In the genomic region with DNA sequence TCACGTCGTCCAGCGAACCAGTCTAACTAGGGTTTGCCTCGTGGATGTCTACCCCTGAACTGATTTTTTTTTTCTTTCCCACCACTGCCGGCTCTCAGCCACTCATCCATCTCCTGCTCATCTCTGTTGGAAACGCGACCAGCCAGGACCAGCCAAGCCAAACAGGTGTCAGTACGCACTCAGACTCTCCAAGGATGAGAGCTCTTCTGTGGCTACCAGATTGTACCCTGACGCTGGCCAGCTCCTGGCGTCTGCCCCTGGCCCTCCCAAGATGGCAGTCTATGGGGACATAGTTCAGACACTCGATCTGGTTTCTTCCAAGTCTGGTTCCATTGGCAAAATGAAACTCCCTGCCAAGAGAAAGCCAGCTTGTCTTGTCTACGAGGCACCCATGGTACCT, we compare ENCODE assay signal across 20 mouse cellular contexts.
DNase-seq lines count a peak whose midpoint lies in the region; ATAC-seq and TF ChIP-seq lines count a peak whose summit lies in the region.
"Had no signal": no experiment of that assay in that cellular context is flagged by ENCODE, and none has a peak within 500 bp of the region (broad histone marks: within the 10 kb centered on the region; RNA-seq: fewer than 3 reads in every experiment).

No protein-coding gene starts in this region.

- H3K36me3 ChIP-seq in hindbrain, embryonic 10.5 days = no peaks in the 10 kb centered on the region
- no peaks in the 10 kb centered on the region for H3K36me3 ChIP-seq in hindbrain, embryonic 11.5 days (ENCODE audit: control insufficient read depth, insufficient read depth, low read length)
- no peaks in the 10 kb centered on the region for H3K36me3 ChIP-seq in CH12.LX (replicated peaks in 1 of 2; ENCODE audit: control insufficient read depth in 1 of 2, insufficient read depth in 1 of 2, low read length in 1 of 2)
- no peaks in the 10 kb centered on the region for H3K36me3 ChIP-seq in hindbrain, embryonic 14.5 days (replicated peaks; ENCODE audit: control insufficient read depth, insufficient read depth)
- H3K36me3 ChIP-seq: limb, embryonic 13.5 days; liver, embryonic 12.5 days had no signal

- no peak for TF ChIP-seq CTCF in CH12.LX (conservative IDR thresholded peaks at IDR 0.05 in 1 of 2, IDR thresholded peaks at IDR 0.05 in 1 of 2; ENCODE audit: low read depth in 2 of 2, low read length in 2 of 2)

- ATAC-seq in hindbrain, embryonic 11.5 days (ENCODE audit: low FRiP score) = no peak
- no peak for ATAC-seq in hindbrain, embryonic 14.5 days (ENCODE audit: low FRiP score)
- no peak for ATAC-seq in granulocyte monocyte progenitor cell, adult 5-6 weeks (replicated peaks; ENCODE audit: poor library complexity, severe bottlenecking)
- ATAC-seq: activated CD4-positive, CD25-positive, alpha-beta regulatory T cell, adult 4 months; forebrain, embryonic 13.5 days; inflammation-experienced regulatory T-cells, adult 6 months; liver, embryonic 12.5 days had no signal

- WGBS in hindbrain, embryonic 10.5 days = 88% methylated on average over 12 of the region's 12 CpGs
- WGBS in hindbrain, embryonic 11.5 days = 92% methylated on average over 12 of the region's 12 CpGs
- 81% methylated on average over 12 of the region's 12 CpGs for WGBS in hindbrain, embryonic 14.5 days

- peak; percentile 55 for DNase-seq in gastrocnemius, postnatal 25 days
- no peak for DNase-seq in gastrocnemius, postnatal 36 days
- DNase-seq in hindbrain, embryonic 10.5 days (ENCODE audit: low spot score) = no peak
- no peak for DNase-seq in hindbrain, embryonic 11.5 days (ENCODE audit: low spot score)
- DNase-seq in CH12.LX (ENCODE audit: extremely low read depth) = no peak
- DNase-seq in hindbrain, embryonic 14.5 days (ENCODE audit: low spot score) = no peak
- DNase-seq: adrenal gland, adult 8-10 months; kidney, adult 2 months; layer of hippocampus, adult 9-11 months; lung, adult 18-20 months; lung, postnatal 10 days; thymus, adult 18-20 months; thymus, postnatal 36 days had no signal

- H3K4me2 ChIP-seq in hindbrain, embryonic 11.5 days (replicated peaks; ENCODE audit: low read depth, low read length) = no peak overlapping the region
- no peak overlapping the region for H3K4me2 ChIP-seq in CH12.LX (ENCODE audit: insufficient read depth, low read depth, poor library complexity, severe bottlenecking)
- H3K4me2 ChIP-seq in hindbrain, embryonic 14.5 days (replicated peaks) = no peak overlapping the region
- H3K4me2 ChIP-seq: forebrain, embryonic 13.5 days; limb, embryonic 13.5 days; liver, embryonic 12.5 days; midbrain, embryonic 11.5 days had no signal

- intact Hi-C loops in gastrocnemius, postnatal 36 days (cut with DNase I) = no loop called here

- no peak overlapping the region for H3K9ac ChIP-seq in hindbrain, embryonic 11.5 days (ENCODE audit: low read depth, low read length)
- H3K9ac ChIP-seq in CH12.LX (ENCODE audit: insufficient read depth, low read depth) = no peak overlapping the region; the same call in 1 of the 2 replicates
- no peak overlapping the region for H3K9ac ChIP-seq in hindbrain, embryonic 14.5 days
- H3K9ac ChIP-seq: forebrain, embryonic 13.5 days; liver, embryonic 12.5 days had no signal

- H3K27ac ChIP-seq in hindbrain, embryonic 10.5 days = peak overlapping the region; percentile 25; the same call in 1 of the 2 replicates
- no peak overlapping the region for H3K27ac ChIP-seq in hindbrain, embryonic 11.5 days (ENCODE audit: low read depth, low read length)
- peak overlapping the region; percentile 96 for H3K27ac ChIP-seq in CH12.LX (ENCODE audit: insufficient read depth, low read depth)
- H3K27ac ChIP-seq in hindbrain, embryonic 14.5 days = peak overlapping the region; percentile 21; the same call in 1 of the 2 replicates
- H3K27ac ChIP-seq: forebrain, embryonic 13.5 days; liver, embryonic 12.5 days had no signal

- no peaks in the 10 kb centered on the region for H3K79me2 ChIP-seq in CH12.LX (replicated peaks; ENCODE audit: control insufficient read depth, extremely low read depth, insufficient read depth, poor library complexity, severe bottlenecking)

- H3K4me3 ChIP-seq in hindbrain, embryonic 10.5 days = no peak overlapping the region
- no peak overlapping the region for H3K4me3 ChIP-seq in hindbrain, embryonic 11.5 days (ENCODE audit: low read depth, low read length)
- H3K4me3 ChIP-seq in CH12.LX (replicated peaks in 1 of 3; ENCODE audit: low read depth in 2 of 3, low read length in 2 of 3, poor library complexity in 1 of 3) = no peak overlapping the region
- no peak overlapping the region for H3K4me3 ChIP-seq in hindbrain, embryonic 14.5 days (replicated peaks; ENCODE audit: low read length)
- H3K4me3 ChIP-seq: forebrain, embryonic 13.5 days; limb, embryonic 13.5 days; liver, embryonic 12.5 days had no signal

- in situ Hi-C loops in CH12.LX (cut with MboI; ENCODE audit: low pct_ligation_motif_present, low pct_unique_long_range_greater_than_20kb, low sequenced_read_pairs) = no loop called here

- TF ChIP-seq RAD21 in CH12.LX (IDR thresholded peaks at IDR 0.05; ENCODE audit: low read depth, low read length) = no peak

- H3K9me3 ChIP-seq in hindbrain, embryonic 10.5 days = no peaks in the 10 kb centered on the region
- no peaks in the 10 kb centered on the region for H3K9me3 ChIP-seq in hindbrain, embryonic 11.5 days (ENCODE audit: control insufficient read depth, low read length)
- no peaks in the 10 kb centered on the region for H3K9me3 ChIP-seq in CH12.LX (replicated peaks; ENCODE audit: low read length)
- no peaks in the 10 kb centered on the region for H3K9me3 ChIP-seq in hindbrain, embryonic 14.5 days (ENCODE audit: control insufficient read depth, low read length)
- H3K9me3 ChIP-seq: forebrain, embryonic 13.5 days; limb, embryonic 13.5 days; liver, embryonic 12.5 days had no signal

- H3K27me3 ChIP-seq in hindbrain, embryonic 10.5 days (ENCODE audit: insufficient read depth, poor library complexity, severe bottlenecking) = peaks cover 3% of the 10 kb centered on the region; the same call in 1 of the 2 replicates
- no peaks in the 10 kb centered on the region for H3K27me3 ChIP-seq in hindbrain, embryonic 11.5 days (ENCODE audit: control insufficient read depth, insufficient read depth, low read length)
- H3K27me3 ChIP-seq in CH12.LX (replicated peaks) = no peaks in the 10 kb centered on the region
- H3K27me3 ChIP-seq in hindbrain, embryonic 14.5 days (ENCODE audit: control insufficient read depth, insufficient read depth, low read length) = no peaks in the 10 kb centered on the region
- H3K27me3 ChIP-seq: forebrain, embryonic 13.5 days; limb, embryonic 13.5 days; liver, embryonic 12.5 days had no signal

- dilution Hi-C loops in CH12.LX (cut with MboI; ENCODE audit: extremely low pct_ligation_motif_present, extremely low pct_unique_long_range_greater_than_20kb, low sequenced_read_pairs) = no loop called here

- no peak for TF ChIP-seq EP300 in CH12.LX (IDR thresholded peaks at IDR 0.05; ENCODE audit: low read length)

- TF ChIP-seq POLR2A in CH12.LX (IDR thresholded peaks at IDR 0.05; ENCODE audit: low read depth, low read length) = no peak

- peaks cover 31% of the 10 kb centered on the region for H3K4me1 ChIP-seq in hindbrain, embryonic 10.5 days (replicated peaks)
- 0 out of 2 replicates have a peak, but pooled peaks cover 3% of the 10 kb centered on the region for H3K4me1 ChIP-seq in hindbrain, embryonic 11.5 days (replicated peaks; ENCODE audit: control insufficient read depth, insufficient read depth, low read length)
- peaks cover 63 to 98% of the 10 kb centered on the region in 2 experiments for H3K4me1 ChIP-seq in CH12.LX (ENCODE audit: control insufficient read depth in 1 of 2, insufficient read depth in 2 of 2)
- H3K4me1 ChIP-seq in hindbrain, embryonic 14.5 days (replicated peaks; ENCODE audit: control insufficient read depth, insufficient read depth, low read length) = peaks cover 4% of the 10 kb centered on the region; the same call in 1 of the 2 replicates

TF ChIP-seq in CH12.LX, 34 proteins besides CTCF, POLR2A, EP300 and RAD21:
- no peak for TF ChIP-seq BHLHE40 (IDR thresholded peaks at IDR 0.05; ENCODE audit: low read depth, low read length)
- no peak for TF ChIP-seq TBP (conservative IDR thresholded peaks at IDR 0.05; ENCODE audit: low read depth, low read length)
- TF ChIP-seq TCF12 (IDR thresholded peaks at IDR 0.05; ENCODE audit: low read depth, low read length) = no peak
- TF ChIP-seq IRF4 (IDR thresholded peaks at IDR 0.05; ENCODE audit: low read depth, low read length) = no peak
- TF ChIP-seq ELF1 (IDR thresholded peaks at IDR 0.05; ENCODE audit: low read depth, low read length) = no peak
- no peak for TF ChIP-seq NRF1 (IDR thresholded peaks at IDR 0.05; ENCODE audit: low read depth, low read length)
- TF ChIP-seq ZNF384 (IDR thresholded peaks at IDR 0.05; ENCODE audit: low read depth, low read length) = no peak
- TF ChIP-seq USF2 (conservative IDR thresholded peaks at IDR 0.05; ENCODE audit: low read depth, low read length) = no peak
- no peak for TF ChIP-seq RCOR1 (conservative IDR thresholded peaks at IDR 0.05; ENCODE audit: low read depth, low read length)
- no peak for TF ChIP-seq ZC3H11A (IDR thresholded peaks at IDR 0.05; ENCODE audit: low read depth, low read length)
- TF ChIP-seq GABPA (IDR thresholded peaks at IDR 0.05; ENCODE audit: insufficient replicate concordance, low read depth, low read length) = no peak
